Mouse (Mus musculus): ENCODE results near the gene Klhl6. TPM values are rescaled to one million over a fixed set of nuclear protein-coding genes. Genes with fewer than 3 reads are reported as not detected.
"Not testable (repeated sequence)": the region's sequence is repeated elsewhere in the genome, so short reads cannot be mapped to it uniquely, and the experiment has no call there.

Klhl6 gene
- 22.3 and 25.9 TPM in 2 replicates for polyA plus RNA-seq (2015; fragmentation: Nextera tagmentation; extraction: Ambion mirVana)

GRCm38 (mm10) chr16:19982537-19983257, at the start of gene Klhl6:
TSS of gene Klhl6 (minus strand) at chr16:19983037.
- Histone ChIP-seq H3K4me2 (peak within 1 kb of the TSS; percentile 65), H3K4me1 (peaks cover 24% of the 10 kb centered on the region), H3K36me3 (no peaks in the 10 kb centered on the region), H3K9me3 (no peaks in the 10 kb centered on the region), H3K27me3 (replicated peaks) (no peaks in the 10 kb centered on the region), H3K4me3 (peak within 1 kb of the TSS; percentile 50), H3K27ac (replicated peaks) (peak within 1 kb of the TSS; percentile 89), H3K9ac (peak within 1 kb of the TSS; percentile 76)
- 7% methylated on average over 14 of the region's 14 CpGs for WGBS
- peak; percentile 50; the same call in 1 of the 2 replicates for ATAC-seq (ENCODE audit: extremely low read depth, insufficient number of reproducible peaks, low FRiP score, low TSS enrichment)

- H3K27me3 ChIP-seq (replicated peaks); H3K27ac ChIP-seq (replicated peaks); H3K9ac ChIP-seq; ATAC-seq (ENCODE audit: extremely low read depth, insufficient number of reproducible peaks, low FRiP score, low TSS enrichment); H3K4me3 ChIP-seq; H3K4me2 ChIP-seq; H3K9me3 ChIP-seq; H3K36me3 ChIP-seq; H3K4me1 ChIP-seq: not testable (repeated sequence)
- 69% methylated on average over 2 of the region's 4 CpGs for WGBS
These were observed 44.4 kb upstream of the Klhl6 start for GRCm38 (mm10) chr16:20027241-20027640.

- no peak overlapping the region for H3K27ac ChIP-seq (replicated peaks)
- H3K4me2 ChIP-seq = no peak overlapping the region
- no peaks in the 10 kb centered on the region for H3K27me3 ChIP-seq (replicated peaks)
- H3K9ac ChIP-seq = no peak overlapping the region
- H3K9me3 ChIP-seq = no peaks in the 10 kb centered on the region
- peaks cover 10% of the 10 kb centered on the region for H3K4me1 ChIP-seq
- WGBS = 59% methylated on average over 1 of the region's 1 CpGs
- no peaks in the 10 kb centered on the region for H3K36me3 ChIP-seq
- ATAC-seq (ENCODE audit: extremely low read depth, insufficient number of reproducible peaks, low FRiP score, low TSS enrichment) = no peak
- no peak overlapping the region for H3K4me3 ChIP-seq
These were observed 40.0 kb upstream of the Klhl6 start for GRCm38 (mm10) chr16:20022821-20023220.

GRCm38 (mm10) chr16:20021848-20022247, 39.0 kb upstream of the Klhl6 start:
- Histone ChIP-seq H3K4me1 (peaks cover 10% of the 10 kb centered on the region), H3K27ac (replicated peaks) (no peak overlapping the region), H3K9me3 (no peaks in the 10 kb centered on the region), H3K36me3 (no peaks in the 10 kb centered on the region), H3K9ac (no peak overlapping the region), H3K4me3 (no peak overlapping the region), H3K27me3 (replicated peaks) (no peaks in the 10 kb centered on the region), H3K4me2 (no peak overlapping the region)
- 72% methylated on average over 2 of the region's 2 CpGs for WGBS
- no peak for ATAC-seq (ENCODE audit: extremely low read depth, insufficient number of reproducible peaks, low FRiP score, low TSS enrichment)

- no peaks in the 10 kb centered on the region for H3K36me3 ChIP-seq
- no peak overlapping the region for H3K27ac ChIP-seq (replicated peaks)
- ATAC-seq (ENCODE audit: extremely low read depth, insufficient number of reproducible peaks, low FRiP score, low TSS enrichment) = no peak
- H3K27me3 ChIP-seq (replicated peaks) = no peaks in the 10 kb centered on the region
- H3K4me2 ChIP-seq = no peak overlapping the region
- H3K4me1 ChIP-seq = no peaks in the 10 kb centered on the region
- H3K9me3 ChIP-seq = peaks cover 4% of the 10 kb centered on the region; the same call in 1 of the 2 replicates
- no peak overlapping the region for H3K9ac ChIP-seq
- no peak overlapping the region for H3K4me3 ChIP-seq
These were observed 29.8 kb upstream of the Klhl6 start for GRCm38 (mm10) chr16:20012647-20013046.

GRCm38 (mm10) chr16:20006066-20006465, 23.2 kb upstream of the Klhl6 start:
- Histone ChIP-seq H3K4me2 (no peak overlapping the region), H3K9me3 (peaks cover 8% of the 10 kb centered on the region; the same call in 1 of the 2 replicates), H3K36me3 (no peaks in the 10 kb centered on the region), H3K4me3 (no peak overlapping the region), H3K27me3 (replicated peaks) (no peaks in the 10 kb centered on the region), H3K4me1 (no peaks in the 10 kb centered on the region), H3K9ac (no peak overlapping the region), H3K27ac (replicated peaks) (no peak overlapping the region)
- 61% methylated on average over 1 of the region's 1 CpGs for WGBS
- no peak for ATAC-seq (ENCODE audit: extremely low read depth, insufficient number of reproducible peaks, low FRiP score, low TSS enrichment)

GRCm38 (mm10) chr16:20000286-20000685, 17.4 kb upstream of the Klhl6 start:
- H3K27me3 ChIP-seq (replicated peaks); H3K36me3 ChIP-seq; H3K4me1 ChIP-seq; H3K9me3 ChIP-seq; H3K27ac ChIP-seq (replicated peaks); ATAC-seq (ENCODE audit: extremely low read depth, insufficient number of reproducible peaks, low FRiP score, low TSS enrichment); H3K4me3 ChIP-seq; H3K9ac ChIP-seq; H3K4me2 ChIP-seq: not testable (repeated sequence)
- WGBS = 88% methylated on average over 8 of the region's 8 CpGs

- H3K27ac ChIP-seq (replicated peaks) = no peak overlapping the region
- H3K36me3 ChIP-seq = no peaks in the 10 kb centered on the region
- no peak overlapping the region for H3K4me3 ChIP-seq
- H3K9ac ChIP-seq = no peak overlapping the region
- no peak overlapping the region for H3K4me2 ChIP-seq
- H3K4me1 ChIP-seq = no peaks in the 10 kb centered on the region
- WGBS = 83% methylated on average over 7 of the region's 7 CpGs
- H3K27me3 ChIP-seq (replicated peaks) = no peaks in the 10 kb centered on the region
- ATAC-seq (ENCODE audit: extremely low read depth, insufficient number of reproducible peaks, low FRiP score, low TSS enrichment) = no peak
- no peaks in the 10 kb centered on the region for H3K9me3 ChIP-seq
These were observed 14.8 kb upstream of the Klhl6 start for GRCm38 (mm10) chr16:19997616-19998015.

GRCm38 (mm10) chr16:19996913-19997312, 14.1 kb upstream of the Klhl6 start:
- H3K4me3 ChIP-seq; H3K9me3 ChIP-seq; H3K27me3 ChIP-seq (replicated peaks); H3K36me3 ChIP-seq; H3K9ac ChIP-seq; H3K27ac ChIP-seq (replicated peaks); ATAC-seq (ENCODE audit: extremely low read depth, insufficient number of reproducible peaks, low FRiP score, low TSS enrichment); H3K4me2 ChIP-seq; H3K4me1 ChIP-seq: not testable (repeated sequence)
- WGBS = 34% methylated on average over 6 of the region's 6 CpGs

GRCm38 (mm10) chr16:19995818-19996217, 13.0 kb upstream of the Klhl6 start:
- Histone ChIP-seq H3K27me3 (replicated peaks) (no peaks in the 10 kb centered on the region), H3K4me2 (no peak overlapping the region), H3K9me3 (no peaks in the 10 kb centered on the region), H3K4me1 (no peaks in the 10 kb centered on the region), H3K27ac (replicated peaks) (no peak overlapping the region), H3K4me3 (no peak overlapping the region), H3K9ac (no peak overlapping the region), H3K36me3 (no peaks in the 10 kb centered on the region)
- ATAC-seq (ENCODE audit: extremely low read depth, insufficient number of reproducible peaks, low FRiP score, low TSS enrichment) = no peak

GRCm38 (mm10) chr16:19993278-19993677, 10.4 kb upstream of the Klhl6 start:
- Histone ChIP-seq H3K27me3 (replicated peaks) (no peaks in the 10 kb centered on the region), H3K36me3 (no peaks in the 10 kb centered on the region), H3K9me3 (0 out of 2 replicates have a peak, but pooled peaks cover 6% of the 10 kb centered on the region), H3K9ac (no peak overlapping the region), H3K4me2 (no peak overlapping the region), H3K27ac (replicated peaks) (no peak overlapping the region), H3K4me1 (no peaks in the 10 kb centered on the region), H3K4me3 (no peak overlapping the region)
- ATAC-seq (ENCODE audit: extremely low read depth, insufficient number of reproducible peaks, low FRiP score, low TSS enrichment) = no peak
- 79% methylated on average over 3 of the region's 3 CpGs for WGBS

GRCm38 (mm10) chr16:19990536-19990935, 7.7 kb upstream of the Klhl6 start:
- H3K9ac ChIP-seq = no peak overlapping the region
- H3K36me3 ChIP-seq = no peaks in the 10 kb centered on the region
- 0 out of 2 replicates have a peak, but pooled peaks cover 6% of the 10 kb centered on the region for H3K9me3 ChIP-seq
- no peak overlapping the region for H3K4me2 ChIP-seq
- no peak overlapping the region for H3K27ac ChIP-seq (replicated peaks)
- no peaks in the 10 kb centered on the region for H3K27me3 ChIP-seq (replicated peaks)
- ATAC-seq (ENCODE audit: extremely low read depth, insufficient number of reproducible peaks, low FRiP score, low TSS enrichment) = no peak
- H3K4me3 ChIP-seq = no peak overlapping the region
- no peaks in the 10 kb centered on the region for H3K4me1 ChIP-seq

All from heart, embryonic 13.5 days (tissue).